In genomic region chr16:17576825-17577215, GRCm38 (mm10) we compare ENCODE assay signal across 9 mouse cellular contexts. TPM values are rescaled to one million over a fixed set of nuclear protein-coding genes. Genes with fewer than 3 reads are reported as not detected.
A peak's percentile ranks its signal among the peaks of the same experiment; 100 is the strongest.
DNase-seq lines count a peak whose midpoint lies in the region; ATAC-seq and TF ChIP-seq lines count a peak whose summit lies in the region.
"Had no signal": no experiment of that assay in that cellular context is flagged by ENCODE, and none has a peak within 500 bp of the region (broad histone marks: within the 10 kb centered on the region; RNA-seq: fewer than 3 reads in every experiment).

No protein-coding gene starts in this region.

- TF ChIP-seq POLR2A in bone marrow macrophage, adult 2 months (IDR thresholded peaks at IDR 0.05; ENCODE audit: borderline replicate concordance, low read depth, low read length): no peak

- peak overlapping the region; percentile 55 for H3K4me3 ChIP-seq in heart, embryonic 15.5 days
- H3K4me3 ChIP-seq in bone marrow macrophage, adult 2 months (ENCODE audit: insufficient read depth, low read length): peak overlapping the region; percentile 67
- peak overlapping the region; percentile 67 for H3K4me3 ChIP-seq in forebrain, postnatal 0 days (ENCODE audit: low read depth, low read length)
- peak overlapping the region; percentile 55 for H3K4me3 ChIP-seq in liver, postnatal 0 days (ENCODE audit: low read depth, low read length)

- H3K9me3 ChIP-seq in heart, embryonic 15.5 days (replicated peaks): no peaks in the 10 kb centered on the region
- H3K9me3 ChIP-seq in forebrain, postnatal 0 days (ENCODE audit: low read length): no peaks in the 10 kb centered on the region
- H3K9me3 ChIP-seq in liver, postnatal 0 days (ENCODE audit: low read length): no peaks in the 10 kb centered on the region

- no peak for ATAC-seq in heart, embryonic 15.5 days (replicated peaks; ENCODE audit: insufficient number of reproducible peaks, insufficient read depth, low FRiP score, low read depth)
- ATAC-seq in forebrain, postnatal 0 days: no peak
- ATAC-seq in liver, postnatal 0 days: 0 out of 2 replicates have a peak, but pooled peaks have one; percentile 5
- no peak for ATAC-seq in CD4-positive, CD25-positive, alpha-beta regulatory T cell, adult 4 months
- ATAC-seq: Patski had no signal

- no peak for TF ChIP-seq EP300 in liver, postnatal 0 days (IDR thresholded peaks at IDR 0.05; ENCODE audit: low read depth)

- H3K27me3 ChIP-seq in heart, embryonic 15.5 days: peaks cover 37% of the 10 kb centered on the region
- no peaks in the 10 kb centered on the region for H3K27me3 ChIP-seq in forebrain, postnatal 0 days (ENCODE audit: insufficient read depth, low read length)
- H3K27me3 ChIP-seq in liver, postnatal 0 days (ENCODE audit: insufficient read depth, low read length): peaks cover 12% of the 10 kb centered on the region; the same call in 1 of the 2 replicates

- H3K4me2 ChIP-seq in heart, embryonic 15.5 days: peak overlapping the region; percentile 83
- H3K4me2 ChIP-seq in forebrain, postnatal 0 days (ENCODE audit: low read depth): peak overlapping the region; percentile 84
- H3K4me2 ChIP-seq in liver, postnatal 0 days (ENCODE audit: low read depth, low read length): peak overlapping the region; percentile 87

- H3K36me3 ChIP-seq in heart, embryonic 15.5 days: no peaks in the 10 kb centered on the region
- peaks cover 11% of the 10 kb centered on the region for H3K36me3 ChIP-seq in forebrain, postnatal 0 days (ENCODE audit: insufficient read depth)
- no peaks in the 10 kb centered on the region for H3K36me3 ChIP-seq in liver, postnatal 0 days (replicated peaks; ENCODE audit: insufficient read depth, low read length)

- no peak for DNase-seq in heart, adult 18-20 months
- no peak for DNase-seq in forebrain, postnatal 0 days
- no peak for DNase-seq in liver, postnatal 0 days
- DNase-seq in spleen, postnatal 14 days (ENCODE audit: low spot score in 2 of 2): no peak
- DNase-seq in spleen, adult 18-20 months: no peak

- WGBS in heart, embryonic 15.5 days: 12% methylated on average over 8 of the region's 8 CpGs
- 9% methylated on average over 8 of the region's 8 CpGs for WGBS in forebrain, postnatal 0 days
- WGBS in liver, postnatal 0 days (ENCODE audit: insufficient replicate concordance): 20% methylated on average over 8 of the region's 8 CpGs

- TF ChIP-seq CTCF in bone marrow macrophage, adult 2 months (IDR thresholded peaks at IDR 0.05; ENCODE audit: low read depth, low read length): no peak
- TF ChIP-seq CTCF in forebrain, postnatal 0 days (IDR thresholded peaks at IDR 0.05; ENCODE audit: low read depth): no peak
- TF ChIP-seq CTCF in liver, postnatal 0 days (IDR thresholded peaks at IDR 0.05; ENCODE audit: low read depth): no peak

- H3K27ac ChIP-seq in heart, embryonic 15.5 days: no peak overlapping the region
- H3K27ac ChIP-seq in bone marrow macrophage, adult 2 months (ENCODE audit: insufficient read depth, low read depth, low read length): no peak overlapping the region
- peak overlapping the region; percentile 80; the same call in 1 of the 2 replicates for H3K27ac ChIP-seq in forebrain, postnatal 0 days (ENCODE audit: low read depth, low read length)
- H3K27ac ChIP-seq in liver, postnatal 0 days (ENCODE audit: low read depth): no peak overlapping the region

- H3K4me1 ChIP-seq in heart, embryonic 15.5 days (replicated peaks): peaks cover 14% of the 10 kb centered on the region
- H3K4me1 ChIP-seq in bone marrow macrophage, adult 2 months (ENCODE audit: control insufficient read depth, insufficient read depth, low read length): peaks cover 2% of the 10 kb centered on the region; the same call in 1 of the 2 replicates
- H3K4me1 ChIP-seq in forebrain, postnatal 0 days (ENCODE audit: insufficient read depth): peaks cover 7% of the 10 kb centered on the region
- peaks cover 11% of the 10 kb centered on the region for H3K4me1 ChIP-seq in liver, postnatal 0 days (ENCODE audit: insufficient read depth)

- peak overlapping the region; percentile 55 for H3K9ac ChIP-seq in heart, embryonic 15.5 days
- H3K9ac ChIP-seq in forebrain, postnatal 0 days: peak overlapping the region; percentile 79
- H3K9ac ChIP-seq in liver, postnatal 0 days (replicated peaks): peak overlapping the region; percentile 55

RNA-seq across cellular contexts. Expression of gene Slc7a4, which starts 6.2 kb away (rescaled TPM):
- polyA plus RNA-seq in heart, embryonic 15.5 days (2015; fragmentation: Nextera tagmentation; extraction: Ambion mirVana): 9.5 and 11.2 TPM in 2 replicates
- 1 to 10 TPM; 4.2 to 4.3 TPM for total RNA-seq in heart, adult 18-20 months (2021)
- polyA plus RNA-seq in bone marrow macrophage, adult 2 months (2012; ENCODE audit: insufficient read depth, insufficient read length, missing spikeins): 2.2 and 2.4 TPM in 2 replicates
- total RNA-seq in forebrain, postnatal 0 days (2014; rRNA removed): 47.5 and 53.4 TPM in 2 replicates
- polyA plus RNA-seq in forebrain, postnatal 0 days (2015; fragmentation: Nextera tagmentation; extraction: Ambion mirVana): 33.1 and 47.3 TPM in 2 replicates
- 3.3 and 3.7 TPM in 2 replicates for polyA plus RNA-seq in liver, postnatal 0 days (2015; fragmentation: Nextera tagmentation; extraction: Ambion mirVana)
- polyA plus RNA-seq in CD4-positive, CD25-positive, alpha-beta regulatory T cell, adult 4 months (2017; shearing (Covaris generic)): 1 to 10 TPM; 2.3 to 4.3 TPM

RNA-seq across cellular contexts. Expression of gene P2rx6, which starts 15.1 kb away (rescaled TPM):
- 0.60 and 0.80 TPM in 2 replicates for polyA plus RNA-seq in heart, embryonic 15.5 days (2015; fragmentation: Nextera tagmentation; extraction: Ambion mirVana)
- total RNA-seq in heart, adult 18-20 months (2021): 1 to 10 TPM; 1.8 TPM
- polyA plus RNA-seq in bone marrow macrophage, adult 2 months (2012; ENCODE audit: insufficient read depth, insufficient read length, missing spikeins): not detected in 2 replicates
- 1.3 and 1.9 TPM in 2 replicates for total RNA-seq in forebrain, postnatal 0 days (2014; rRNA removed)
- polyA plus RNA-seq in forebrain, postnatal 0 days (2015; fragmentation: Nextera tagmentation; extraction: Ambion mirVana): 1.5 and 2.8 TPM in 2 replicates
- 0.14 and 0.18 TPM in 2 replicates for polyA plus RNA-seq in liver, postnatal 0 days (2015; fragmentation: Nextera tagmentation; extraction: Ambion mirVana)
- not detected for polyA plus RNA-seq in CD4-positive, CD25-positive, alpha-beta regulatory T cell, adult 4 months (2017; shearing (Covaris generic))

RNA-seq across cellular contexts. Expression of gene Lrrc74b, which starts 15.8 kb away (rescaled TPM):
- 0.19 and 0.36 TPM in 2 replicates for polyA plus RNA-seq in heart, embryonic 15.5 days (2015; fragmentation: Nextera tagmentation; extraction: Ambion mirVana)
- not detected for total RNA-seq in heart, adult 18-20 months (2021)
- not detected in 2 replicates for polyA plus RNA-seq in bone marrow macrophage, adult 2 months (2012; ENCODE audit: insufficient read depth, insufficient read length, missing spikeins)
- total RNA-seq in forebrain, postnatal 0 days (2014; rRNA removed): 3.0 and 3.5 TPM in 2 replicates
- polyA plus RNA-seq in forebrain, postnatal 0 days (2015; fragmentation: Nextera tagmentation; extraction: Ambion mirVana): 2.3 and 4.1 TPM in 2 replicates
- 0.05 and 0.06 TPM in 2 replicates for polyA plus RNA-seq in liver, postnatal 0 days (2015; fragmentation: Nextera tagmentation; extraction: Ambion mirVana)
- not detected for polyA plus RNA-seq in CD4-positive, CD25-positive, alpha-beta regulatory T cell, adult 4 months (2017; shearing (Covaris generic))

RNA-seq across cellular contexts. Expression of gene Smpd4, which starts 42.3 kb away (rescaled TPM):
- polyA plus RNA-seq in heart, embryonic 15.5 days (2015; fragmentation: Nextera tagmentation; extraction: Ambion mirVana): 17.2 and 23.2 TPM in 2 replicates
- 10 to 100 TPM; 18.9 to 20.6 TPM for total RNA-seq in heart, adult 18-20 months (2021)
- polyA plus RNA-seq in bone marrow macrophage, adult 2 months (2012; ENCODE audit: insufficient read depth, insufficient read length, missing spikeins): 19.5 and 22.6 TPM in 2 replicates
- 41.4 and 48.3 TPM in 2 replicates for total RNA-seq in forebrain, postnatal 0 days (2014; rRNA removed)
- polyA plus RNA-seq in forebrain, postnatal 0 days (2015; fragmentation: Nextera tagmentation; extraction: Ambion mirVana): 25.3 and 26.2 TPM in 2 replicates
- 6.4 and 7.3 TPM in 2 replicates for polyA plus RNA-seq in liver, postnatal 0 days (2015; fragmentation: Nextera tagmentation; extraction: Ambion mirVana)
- polyA plus RNA-seq in CD4-positive, CD25-positive, alpha-beta regulatory T cell, adult 4 months (2017; shearing (Covaris generic)): 10 to 100 TPM; 13.3 to 34.7 TPM

RNA-seq across cellular contexts. Expression of gene Thap7, which starts 45.9 kb away (rescaled TPM):
- 29.5 and 38.7 TPM in 2 replicates for polyA plus RNA-seq in heart, embryonic 15.5 days (2015; fragmentation: Nextera tagmentation; extraction: Ambion mirVana)
- total RNA-seq in heart, adult 18-20 months (2021): 10 to 100 TPM; 13.5 to 13.6 TPM
- 23.2 and 25.5 TPM in 2 replicates for polyA plus RNA-seq in bone marrow macrophage, adult 2 months (2012; ENCODE audit: insufficient read depth, insufficient read length, missing spikeins)
- total RNA-seq in forebrain, postnatal 0 days (2014; rRNA removed): 69.2 and 71.0 TPM in 2 replicates
- 58.3 and 64.4 TPM in 2 replicates for polyA plus RNA-seq in forebrain, postnatal 0 days (2015; fragmentation: Nextera tagmentation; extraction: Ambion mirVana)
- 21.3 and 24.4 TPM in 2 replicates for polyA plus RNA-seq in liver, postnatal 0 days (2015; fragmentation: Nextera tagmentation; extraction: Ambion mirVana)
- polyA plus RNA-seq in CD4-positive, CD25-positive, alpha-beta regulatory T cell, adult 4 months (2017; shearing (Covaris generic)): 10 to 100 TPM; 66.1 to 98.7 TPM
